28 mouse cellular contexts compared by ENCODE assay signal in the genomic region with DNA sequence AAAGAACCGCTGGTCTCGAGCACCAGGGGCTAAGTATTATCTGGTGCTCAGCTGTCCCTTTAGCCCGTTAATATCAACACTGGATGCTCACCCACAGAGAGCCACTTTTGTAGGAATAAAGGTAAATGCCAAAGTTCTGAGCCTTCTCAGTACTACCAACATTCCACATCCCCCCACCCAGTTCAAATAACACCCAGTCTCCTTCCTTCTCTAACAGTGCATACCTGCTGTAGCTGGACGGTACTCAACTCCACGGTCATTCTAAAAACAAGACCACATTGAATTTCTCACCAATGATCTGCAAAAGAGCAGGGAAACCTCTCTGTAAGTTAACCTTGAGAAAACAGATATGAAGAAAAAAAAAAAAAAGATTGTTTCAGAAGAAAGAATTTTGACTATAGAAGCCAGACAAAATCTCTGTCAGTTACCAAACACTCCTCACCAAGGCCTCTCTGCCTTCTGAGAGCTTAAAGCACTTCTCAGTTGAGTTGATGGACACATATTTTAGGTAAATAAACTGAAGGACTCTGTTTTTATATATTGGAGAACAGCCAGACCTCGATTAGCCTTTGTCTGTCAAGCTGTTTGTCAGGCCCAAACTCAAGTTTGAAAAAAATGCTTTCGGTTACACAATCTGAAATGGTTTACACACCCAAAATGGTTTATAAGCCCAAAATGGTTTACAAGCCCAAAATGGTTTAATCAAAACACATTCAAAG. TPM values are rescaled to one million over a fixed set of nuclear protein-coding genes. Genes with fewer than 3 reads are reported as not detected.
DNase-seq lines count a peak whose midpoint lies in the region; ATAC-seq and TF ChIP-seq lines count a peak whose summit lies in the region.
"Had no signal": no experiment of that assay in that cellular context is flagged by ENCODE, and none has a peak within 500 bp of the region (broad histone marks: within the 10 kb centered on the region; RNA-seq: fewer than 3 reads in every experiment).

No protein-coding gene starts in this region.

- H3K9me3 ChIP-seq in embryonic facial prominence, embryonic 12.5 days = no peaks in the 10 kb centered on the region
- H3K9me3 ChIP-seq in embryonic facial prominence, embryonic 10.5 days = no peaks in the 10 kb centered on the region
- no peaks in the 10 kb centered on the region for H3K9me3 ChIP-seq in lung, postnatal 0 days (ENCODE audit: low read length)
- H3K9me3 ChIP-seq: embryonic facial prominence, embryonic 15.5 days; hindbrain, embryonic 10.5 days; hindbrain, embryonic 15.5 days; kidney, embryonic 15.5 days; limb, embryonic 12.5 days; liver, embryonic 15.5 days; midbrain, embryonic 10.5 days; neural tube, embryonic 12.5 days had no signal

- H3K9ac ChIP-seq in embryonic facial prominence, embryonic 12.5 days = no peak overlapping the region
- H3K9ac ChIP-seq in lung, postnatal 0 days (replicated peaks; ENCODE audit: low read depth) = no peak overlapping the region
- H3K9ac ChIP-seq: embryonic facial prominence, embryonic 15.5 days; hindbrain, embryonic 15.5 days; kidney, embryonic 15.5 days; limb, embryonic 12.5 days; liver, embryonic 15.5 days; neural tube, embryonic 12.5 days had no signal

- 72% methylated on average over 7 of the region's 7 CpGs for WGBS in embryonic facial prominence, embryonic 12.5 days
- WGBS in embryonic facial prominence, embryonic 10.5 days = 84% methylated on average over 7 of the region's 7 CpGs
- 53% methylated on average over 7 of the region's 7 CpGs for WGBS in lung, postnatal 0 days

- no peak overlapping the region for H3K4me3 ChIP-seq in embryonic facial prominence, embryonic 12.5 days
- H3K4me3 ChIP-seq in embryonic facial prominence, embryonic 10.5 days = no peak overlapping the region
- H3K4me3 ChIP-seq in lung, postnatal 0 days (ENCODE audit: low read depth, low read length) = no peak overlapping the region
- H3K4me3 ChIP-seq: embryonic facial prominence, embryonic 15.5 days; hindbrain, embryonic 10.5 days; hindbrain, embryonic 15.5 days; kidney, embryonic 15.5 days; limb, embryonic 12.5 days; liver, embryonic 15.5 days; midbrain, embryonic 10.5 days; myocyte; neural tube, embryonic 12.5 days had no signal

- no peak for ATAC-seq in embryonic facial prominence, embryonic 12.5 days (ENCODE audit: insufficient number of reproducible peaks, insufficient read depth, low FRiP score, low TSS enrichment)
- peak; percentile 61 for ATAC-seq in lung, postnatal 0 days
- ATAC-seq: forebrain, embryonic 14.5 days; inflammation-experienced regulatory T-cells, adult 6 months; Patski had no signal

- H3K36me3 ChIP-seq in embryonic facial prominence, embryonic 12.5 days = no peaks in the 10 kb centered on the region
- H3K36me3 ChIP-seq in embryonic facial prominence, embryonic 10.5 days (replicated peaks) = no peaks in the 10 kb centered on the region
- no peaks in the 10 kb centered on the region for H3K36me3 ChIP-seq in lung, postnatal 0 days (ENCODE audit: insufficient read depth, low read length)
- H3K36me3 ChIP-seq: embryonic facial prominence, embryonic 15.5 days; G1E; hindbrain, embryonic 10.5 days; hindbrain, embryonic 15.5 days; kidney, embryonic 15.5 days; limb, embryonic 12.5 days; liver, embryonic 15.5 days; midbrain, embryonic 10.5 days; neural tube, embryonic 12.5 days had no signal

- no peaks in the 10 kb centered on the region for H3K4me1 ChIP-seq in embryonic facial prominence, embryonic 12.5 days
- no peaks in the 10 kb centered on the region for H3K4me1 ChIP-seq in embryonic facial prominence, embryonic 10.5 days
- H3K4me1 ChIP-seq in lung, postnatal 0 days (ENCODE audit: insufficient read depth, low read depth, low read length) = peaks cover 4% of the 10 kb centered on the region; the same call in 1 of the 2 replicates
- H3K4me1 ChIP-seq: embryonic facial prominence, embryonic 15.5 days; hindbrain, embryonic 10.5 days; hindbrain, embryonic 15.5 days; kidney, embryonic 15.5 days; liver, embryonic 15.5 days; midbrain, embryonic 10.5 days; neural tube, embryonic 12.5 days had no signal

- DNase-seq in embryonic facial prominence, embryonic 10.5 days (ENCODE audit: low spot score) = no peak
- DNase-seq in lung, postnatal 0 days (ENCODE audit: low spot score) = peak; percentile 86
- no peak for DNase-seq in lung, postnatal 14 days
- DNase-seq in fibroblast of lung, adult 2 months (ENCODE audit: low read depth) = peak; percentile 16
- no peak for DNase-seq in ovary, postnatal 14 days (ENCODE audit: low spot score)
- DNase-seq in urinary bladder, postnatal 14 days (ENCODE audit: low spot score) = no peak
- DNase-seq: adrenal gland, postnatal 25 days; cerebellum, adult 11-12 months; cerebellum, adult 9-11 months; embryo, embryonic 11 days; gastrocnemius, postnatal 36 days; heart, postnatal 14 days; kidney, adult 18-20 months; kidney, postnatal 25 days had no signal

- no peak overlapping the region for H3K4me2 ChIP-seq in embryonic facial prominence, embryonic 12.5 days (replicated peaks)
- no peak overlapping the region for H3K4me2 ChIP-seq in lung, postnatal 0 days (replicated peaks; ENCODE audit: low read depth, low read length)
- H3K4me2 ChIP-seq: embryonic facial prominence, embryonic 15.5 days; hindbrain, embryonic 15.5 days; kidney, embryonic 15.5 days; limb, embryonic 12.5 days; liver, embryonic 15.5 days; neural tube, embryonic 12.5 days had no signal

- no peak for TF ChIP-seq CTCF in lung, postnatal 0 days (IDR thresholded peaks at IDR 0.05)

- H3K27ac ChIP-seq in embryonic facial prominence, embryonic 12.5 days = 0 out of 2 replicates have a peak overlapping the region, but pooled peaks have one; percentile 2
- no peak overlapping the region for H3K27ac ChIP-seq in embryonic facial prominence, embryonic 10.5 days (replicated peaks)
- H3K27ac ChIP-seq in lung, postnatal 0 days (ENCODE audit: low read length) = no peak overlapping the region
- H3K27ac ChIP-seq: embryonic facial prominence, embryonic 15.5 days; hindbrain, embryonic 10.5 days; hindbrain, embryonic 15.5 days; kidney, embryonic 15.5 days; limb, embryonic 12.5 days; liver, embryonic 15.5 days; midbrain, embryonic 10.5 days; neural tube, embryonic 12.5 days had no signal

- no peaks in the 10 kb centered on the region for H3K27me3 ChIP-seq in embryonic facial prominence, embryonic 12.5 days
- no peaks in the 10 kb centered on the region for H3K27me3 ChIP-seq in embryonic facial prominence, embryonic 10.5 days (replicated peaks; ENCODE audit: low read depth, poor library complexity, severe bottlenecking)
- no peaks in the 10 kb centered on the region for H3K27me3 ChIP-seq in lung, postnatal 0 days (replicated peaks; ENCODE audit: insufficient read depth, low read length)
- H3K27me3 ChIP-seq: embryonic facial prominence, embryonic 15.5 days; hindbrain, embryonic 15.5 days; kidney, embryonic 15.5 days; limb, embryonic 12.5 days; liver, embryonic 15.5 days; neural tube, embryonic 12.5 days; Patski had no signal

- peak; percentile 76 for TF ChIP-seq EP300 in lung, postnatal 0 days (IDR thresholded peaks at IDR 0.05)

RNA-seq across cellular contexts. Expression of a gene that starts 29.0 kb away (rescaled TPM):
- polyA plus RNA-seq in embryonic facial prominence, embryonic 12.5 days (2016; fragmentation: Nextera tagmentation; extraction: Ambion mirVana) = 20.7 and 22.4 TPM in 2 replicates
- 5.6 and 8.4 TPM in 2 replicates for polyA plus RNA-seq in embryonic facial prominence, embryonic 10.5 days (2016; fragmentation: Nextera tagmentation; extraction: Ambion mirVana)
- polyA plus RNA-seq in lung, postnatal 0 days (2015; fragmentation: Nextera tagmentation; extraction: Ambion mirVana) = 26.3 and 28.2 TPM in 2 replicates
- polyA plus RNA-seq: G1E had no signal

Comparison
In these comparisons a context has a peak if more than half of its experiments do, and no peak if none do; other contexts are left out.
1. DNase-seq: peak in lung, postnatal 0 days (single experiment) and fibroblast of lung, adult 2 months (single experiment); none in embryonic facial prominence, embryonic 10.5 days (single experiment), lung, postnatal 14 days (single experiment), ovary, postnatal 14 days (single experiment) and urinary bladder, postnatal 14 days (single experiment).